Mouse (Mus musculus): ENCODE data around the gene Cep57l1.

The Cep57l1 gene

DNA sequence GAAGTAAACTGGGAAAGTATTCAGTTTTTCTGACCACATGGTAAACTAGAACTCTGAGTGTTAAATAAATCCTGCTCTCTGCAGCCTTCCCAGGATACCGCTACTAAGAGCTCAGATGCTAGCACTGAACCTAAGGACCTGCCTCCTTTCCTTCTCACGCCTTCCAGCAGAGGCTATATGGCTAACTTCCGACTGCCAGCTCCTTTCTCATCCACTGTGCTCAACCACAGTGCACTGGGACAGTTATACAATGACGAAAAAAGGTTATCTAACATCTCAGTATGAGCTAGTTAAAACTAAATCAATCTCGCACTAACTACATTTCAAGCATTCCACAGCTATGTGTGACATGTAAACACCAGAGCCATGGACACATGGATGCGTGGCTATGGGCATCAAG lies 134.4 kb downstream of the Cep57l1 start:
- no peak for DNase-seq

DNA sequence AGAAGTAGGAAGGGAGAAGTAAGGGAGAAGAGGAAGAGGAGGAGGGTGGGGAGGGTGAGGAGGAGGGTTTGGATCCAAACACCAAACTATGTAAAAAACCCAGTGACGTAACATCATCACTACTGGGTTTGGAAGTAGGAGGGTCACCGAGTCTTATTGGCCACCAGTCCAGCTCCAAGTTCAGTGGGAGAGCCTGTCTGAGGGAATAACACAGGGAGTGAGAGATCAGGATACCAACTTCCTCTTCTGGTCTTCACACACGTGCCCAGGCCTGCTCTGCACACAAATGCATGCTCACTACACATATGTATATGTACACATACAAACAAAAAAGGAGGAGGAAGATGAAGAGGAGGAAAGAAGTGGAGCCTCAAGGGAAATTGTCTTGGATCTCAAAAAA lies 135.3 kb downstream of the Cep57l1 start:
- no peak for DNase-seq

DNA sequence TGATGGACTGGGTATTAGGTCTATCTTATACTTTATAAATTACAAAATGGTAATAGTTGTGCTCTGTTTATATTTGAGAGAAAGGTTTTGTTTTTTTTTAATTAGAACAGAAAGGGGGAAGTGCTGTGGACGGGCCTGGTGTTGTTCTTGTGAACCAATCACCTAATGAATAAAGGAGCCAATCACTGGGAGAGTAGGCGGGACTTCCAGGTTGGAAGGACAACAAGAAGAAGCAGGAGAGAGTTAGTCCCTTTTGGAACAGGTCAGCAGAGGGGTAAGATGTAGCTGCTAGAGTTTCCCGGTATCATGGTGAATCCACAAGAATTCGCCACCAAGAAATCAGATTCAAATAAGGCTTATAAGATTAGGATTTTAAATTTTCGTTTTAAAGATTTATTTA lies 139.5 kb downstream of the Cep57l1 start:
- DNase-seq: no peak
